Mouse (Mus musculus) urinary bladder, adult 2 months (tissue): ENCODE measurements around the gene Loxl3. TPM values are rescaled to one million over a fixed set of nuclear protein-coding genes. Genes with fewer than 3 reads are reported as not detected.

Source experiments
- DNase-seq: peaks from one replicate; pipeline ENCODE4 v3.0.0; 2022; ENCODE audit warnings: low spot score
- polyA plus RNA-seq: library from polyadenylated mRNA; depleted of rRNA; stranded (reverse); fragments of >200 nt; gene quantifications from 2 replicates; pipeline ENCODE4 v1.2.3, GENCODE M21; 2012

The Loxl3 gene
- polyA plus RNA-seq, 1 experiment = 20.7 TPM

- no peak for DNase-seq
These were observed 19.4 kb downstream of the Loxl3 start for GRCm38 (mm10) chr6:83053136-83053960.

GRCm38 (mm10) chr6:83054074-83054851 is 20.3 kb downstream of the Loxl3 start, which contains the start of gene Aup1:
Gene Aup1 (plus strand): TSS chr6:83054521.
- DNase-seq = peak; percentile 88

- no peak for DNase-seq
These were observed 21.0 kb downstream of the Loxl3 start, which contains the start of gene Htra2 for GRCm38 (mm10) chr6:83054871-83055431. Gene Htra2 (minus strand): TSS chr6:83055273.

GRCm38 (mm10) chr6:83057790-83058189 is 23.8 kb downstream of the Loxl3 start, which contains the start of gene Dqx1:
Gene Dqx1 (plus strand): TSS chr6:83057844.
- DNase-seq = no peak

- no peak for DNase-seq
These were observed 24.8 kb downstream of the Loxl3 start for GRCm38 (mm10) chr6:83058725-83059124.

- DNase-seq = no peak
These were observed 32.0 kb downstream of the Loxl3 start for GRCm38 (mm10) chr6:83065995-83066394.

- no peak for DNase-seq
These were observed 32.5 kb downstream of the Loxl3 start for GRCm38 (mm10) chr6:83066441-83066840.

GRCm38 (mm10) chr6:83068221-83068620 is 34.2 kb downstream of the Loxl3 start:
- no peak for DNase-seq

GRCm38 (mm10) chr6:83068706-83069487 is 34.9 kb downstream of the Loxl3 start:
- no peak for DNase-seq

- DNase-seq = no peak
These were observed 35.7 kb downstream of the Loxl3 start for GRCm38 (mm10) chr6:83069488-83070246.

GRCm38 (mm10) chr6:83070247-83070310 is 36.1 kb downstream of the Loxl3 start, which contains the start of gene Tlx2:
Gene Tlx2 (minus strand): TSS chr6:83070293.
- DNase-seq = no peak

GRCm38 (mm10) chr6:83070311-83071219 is 36.6 kb downstream of the Loxl3 start:
- DNase-seq = no peak

GRCm38 (mm10) chr6:83071220-83071619 is 37.2 kb downstream of the Loxl3 start:
- DNase-seq = no peak

GRCm38 (mm10) chr6:83074979-83075378 is 41.0 kb downstream of the Loxl3 start:
- no peak for DNase-seq

GRCm38 (mm10) chr6:83077630-83078323 is 43.8 kb downstream of the Loxl3 start, which contains the start of gene Pcgf1:
Gene Pcgf1 (plus strand): TSS chr6:83077869.
- DNase-seq = no peak

- peak; percentile 98 for DNase-seq
These were observed 44.4 kb downstream of the Loxl3 start for GRCm38 (mm10) chr6:83078324-83078858.

GRCm38 (mm10) chr6:83080210-83080609 is 46.2 kb downstream of the Loxl3 start:
- no peak for DNase-seq

GRCm38 (mm10) chr6:83083497-83083896 is 49.5 kb downstream of the Loxl3 start:
- no peak for DNase-seq

- no peak for DNase-seq
These were observed 50.5 kb downstream of the Loxl3 start for GRCm38 (mm10) chr6:83084477-83084876.
